Mouse (Mus musculus) forebrain, embryonic 15.5 days (tissue): ENCODE data around the gene Cdc42ep1. TPM values are rescaled to one million over a fixed set of nuclear protein-coding genes. Genes with fewer than 3 reads are reported as not detected.

ENCODE experiments used
- ATAC-seq: fragments of 200-750 bp; cut with Nextera tagmentation; replicated peaks from 2 replicates; pipeline ENCODE4 v1.8.0; 2017; ENCODE audit warnings: mild to moderate bottlenecking, moderate TSS enrichment, moderate library complexity
- H3K27ac ChIP-seq: fragments of 300-500 bp; sonication (generic); replicated peaks from 2 replicates; pipeline ENCODE4 v1.5.1; 2015; ENCODE audit warnings: mild to moderate bottlenecking, inconsistent platforms
- H3K27me3 ChIP-seq: fragments of 300-500 bp; sonication (generic); 2 replicates; pipeline ENCODE4 v1.6.1; 2015; ENCODE audit warnings: inconsistent platforms
- H3K36me3 ChIP-seq: fragments of 300-500 bp; sonication (generic); 2 replicates; pipeline ENCODE4 v1.6.1; 2015; ENCODE audit warnings: mild to moderate bottlenecking, inconsistent platforms
- H3K4me1 ChIP-seq: fragments of 300-500 bp; sonication (generic); 2 replicates; pipeline ENCODE4 v1.6.1; 2015; ENCODE audit warnings: inconsistent platforms
- H3K4me2 ChIP-seq: fragments of 300-500 bp; sonication (generic); replicated peaks from 2 replicates; pipeline ENCODE4 v1.6.1; 2015; ENCODE audit warnings: mild to moderate bottlenecking, inconsistent platforms
- H3K4me3 ChIP-seq: fragments of 300-500 bp; sonication (generic); 2 replicates; pipeline ENCODE4 v1.5.1; 2015; ENCODE audit warnings: mild to moderate bottlenecking, inconsistent platforms
- H3K9ac ChIP-seq: fragments of 300-500 bp; sonication (generic); replicated peaks from 2 replicates; pipeline ENCODE4 v1.6.1; 2015; ENCODE audit warnings: mild to moderate bottlenecking, inconsistent platforms
- H3K9me3 ChIP-seq: fragments of 300-500 bp; sonication (generic); 2 replicates; pipeline ENCODE4 v1.6.1; 2016; ENCODE audit warnings: inconsistent platforms
- WGBS: fragments of 180-500 bp; shearing (Covaris S2); methylation state at CpG from one replicate; pipeline ENCODE4 v1.1.7; 2015; ENCODE audit warnings: mixed read lengths; 5-methylcytosine and 5-hydroxymethylcytosine counted together
- polyA plus RNA-seq: library from polyadenylated mRNA; unstranded; fragments of >200 nt; fragmentation: Nextera tagmentation; extraction: Ambion mirVana; gene quantifications from 2 replicates; pipeline ENCODE4 v1.2.1, GENCODE M21; 2015

Cdc42ep1 gene
- polyA plus RNA-seq, 1 experiment from 2014 or later = 9.0 TPM

- Histone ChIP-seq H3K27me3 (peaks cover 16% of the 10 kb centered on the region), H3K4me2 (no peak overlapping the region), H3K9ac (no peak overlapping the region), H3K4me1 (peaks cover 23% of the 10 kb centered on the region), H3K9me3 (no peaks in the 10 kb centered on the region), H3K36me3 (no peaks in the 10 kb centered on the region), H3K27ac (no peak overlapping the region), H3K4me3 (no peak overlapping the region)
- WGBS = 73% methylated on average over 3 of the region's 3 CpGs
- no peak for ATAC-seq
Observed at GRCm38 (mm10) chr15:78807141-78807540, 35.3 kb upstream of the Cdc42ep1 start.

GRCm38 (mm10) chr15:78808980-78809379 is 33.4 kb upstream of the Cdc42ep1 start:
- 81% methylated on average over 2 of the region's 2 CpGs for WGBS
- H3K4me2 ChIP-seq = no peak overlapping the region
- H3K27ac ChIP-seq = no peak overlapping the region
- H3K36me3 ChIP-seq = no peaks in the 10 kb centered on the region
- ATAC-seq = no peak
- no peaks in the 10 kb centered on the region for H3K27me3 ChIP-seq
- H3K9ac ChIP-seq = no peak overlapping the region
- H3K4me3 ChIP-seq = no peak overlapping the region
- H3K9me3 ChIP-seq = no peaks in the 10 kb centered on the region
- peaks cover 5% of the 10 kb centered on the region; the same call in 1 of the 2 replicates for H3K4me1 ChIP-seq

GRCm38 (mm10) chr15:78809739-78810138 is 32.7 kb upstream of the Cdc42ep1 start:
- Histone ChIP-seq H3K27me3 (no peaks in the 10 kb centered on the region), H3K36me3 (no peaks in the 10 kb centered on the region), H3K4me3 (no peak overlapping the region), H3K9ac (no peak overlapping the region), H3K9me3 (no peaks in the 10 kb centered on the region), H3K4me2 (no peak overlapping the region), H3K27ac (no peak overlapping the region), H3K4me1 (no peaks in the 10 kb centered on the region)
- ATAC-seq = no peak
- 73% methylated on average over 9 of the region's 9 CpGs for WGBS

DNA sequence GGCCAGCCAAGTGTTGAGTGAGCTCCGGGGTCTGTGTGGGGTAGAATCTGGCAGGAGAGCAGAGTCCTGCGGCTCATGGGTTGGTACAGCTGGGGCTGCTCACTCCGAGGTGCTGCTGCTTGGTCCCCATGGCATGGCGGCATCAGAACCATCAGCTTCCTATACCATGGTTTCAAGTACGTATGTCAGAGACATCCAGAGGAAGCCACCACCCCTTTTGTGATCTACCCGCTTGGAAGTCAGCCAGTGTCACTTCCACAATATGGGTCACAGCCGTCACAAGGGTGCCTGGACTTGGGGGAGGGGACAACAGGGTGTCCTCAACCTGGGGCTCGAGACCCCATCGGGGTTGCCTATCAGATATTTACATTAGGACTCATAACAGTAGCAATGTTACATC is 32.3 kb upstream of the Cdc42ep1 start:
- no peak overlapping the region for H3K4me2 ChIP-seq
- H3K4me3 ChIP-seq = no peak overlapping the region
- no peaks in the 10 kb centered on the region for H3K27me3 ChIP-seq
- no peak for ATAC-seq
- no peaks in the 10 kb centered on the region for H3K4me1 ChIP-seq
- no peaks in the 10 kb centered on the region for H3K9me3 ChIP-seq
- no peak overlapping the region for H3K27ac ChIP-seq
- WGBS = 69% methylated on average over 9 of the region's 9 CpGs
- no peaks in the 10 kb centered on the region for H3K36me3 ChIP-seq
- no peak overlapping the region for H3K9ac ChIP-seq

GRCm38 (mm10) chr15:78813603-78814002 is 28.8 kb upstream of the Cdc42ep1 start:
- no peak overlapping the region for H3K27ac ChIP-seq
- H3K36me3 ChIP-seq = no peaks in the 10 kb centered on the region
- ATAC-seq = no peak

GRCm38 (mm10) chr15:78815314-78816073 is 26.9 kb upstream of the Cdc42ep1 start:
- no peaks in the 10 kb centered on the region for H3K4me1 ChIP-seq
- ATAC-seq = no peak
- 52% methylated on average over 11 of the region's 11 CpGs for WGBS
- H3K36me3 ChIP-seq = no peaks in the 10 kb centered on the region
- no peaks in the 10 kb centered on the region for H3K27me3 ChIP-seq
- H3K9me3 ChIP-seq = no peaks in the 10 kb centered on the region
- no peak overlapping the region for H3K4me3 ChIP-seq
- H3K4me2 ChIP-seq = no peak overlapping the region
- no peak overlapping the region for H3K9ac ChIP-seq
- no peak overlapping the region for H3K27ac ChIP-seq

More at GRCm38 (mm10) chr15:78813603-78814002, 28.8 kb upstream of the Cdc42ep1 start:
- Histone ChIP-seq H3K9ac (no peak overlapping the region), H3K4me2 (no peak overlapping the region), H3K4me3 (no peak overlapping the region), H3K4me1 (no peaks in the 10 kb centered on the region), H3K27me3 (no peaks in the 10 kb centered on the region), H3K9me3 (no peaks in the 10 kb centered on the region)
- WGBS = 89% methylated on average over 4 of the region's 4 CpGs

DNA sequence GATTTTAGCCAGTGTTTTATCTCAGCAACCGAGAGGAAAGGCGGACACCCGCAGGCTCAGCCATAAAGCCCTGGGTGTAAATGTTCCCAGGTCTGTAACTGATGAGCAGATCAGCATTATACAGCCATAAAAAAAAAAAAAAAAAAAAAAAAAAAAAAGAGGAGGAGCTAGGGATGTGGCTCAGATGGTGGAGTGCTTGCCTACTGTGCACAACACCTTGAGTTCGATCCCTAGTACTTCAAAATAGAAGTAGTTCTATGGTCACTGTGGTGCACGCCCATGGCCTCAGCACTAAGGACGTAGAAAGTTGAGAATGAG is 26.4 kb upstream of the Cdc42ep1 start:
- H3K27me3 ChIP-seq = no peaks in the 10 kb centered on the region
- H3K4me1 ChIP-seq = no peaks in the 10 kb centered on the region
- H3K4me2 ChIP-seq = no peak overlapping the region
- no peak overlapping the region for H3K27ac ChIP-seq
- 77% methylated on average over 6 of the region's 6 CpGs for WGBS
- no peak for ATAC-seq
- no peak overlapping the region for H3K9ac ChIP-seq
- no peaks in the 10 kb centered on the region for H3K36me3 ChIP-seq
- no peak overlapping the region for H3K4me3 ChIP-seq
- no peaks in the 10 kb centered on the region for H3K9me3 ChIP-seq

DNA sequence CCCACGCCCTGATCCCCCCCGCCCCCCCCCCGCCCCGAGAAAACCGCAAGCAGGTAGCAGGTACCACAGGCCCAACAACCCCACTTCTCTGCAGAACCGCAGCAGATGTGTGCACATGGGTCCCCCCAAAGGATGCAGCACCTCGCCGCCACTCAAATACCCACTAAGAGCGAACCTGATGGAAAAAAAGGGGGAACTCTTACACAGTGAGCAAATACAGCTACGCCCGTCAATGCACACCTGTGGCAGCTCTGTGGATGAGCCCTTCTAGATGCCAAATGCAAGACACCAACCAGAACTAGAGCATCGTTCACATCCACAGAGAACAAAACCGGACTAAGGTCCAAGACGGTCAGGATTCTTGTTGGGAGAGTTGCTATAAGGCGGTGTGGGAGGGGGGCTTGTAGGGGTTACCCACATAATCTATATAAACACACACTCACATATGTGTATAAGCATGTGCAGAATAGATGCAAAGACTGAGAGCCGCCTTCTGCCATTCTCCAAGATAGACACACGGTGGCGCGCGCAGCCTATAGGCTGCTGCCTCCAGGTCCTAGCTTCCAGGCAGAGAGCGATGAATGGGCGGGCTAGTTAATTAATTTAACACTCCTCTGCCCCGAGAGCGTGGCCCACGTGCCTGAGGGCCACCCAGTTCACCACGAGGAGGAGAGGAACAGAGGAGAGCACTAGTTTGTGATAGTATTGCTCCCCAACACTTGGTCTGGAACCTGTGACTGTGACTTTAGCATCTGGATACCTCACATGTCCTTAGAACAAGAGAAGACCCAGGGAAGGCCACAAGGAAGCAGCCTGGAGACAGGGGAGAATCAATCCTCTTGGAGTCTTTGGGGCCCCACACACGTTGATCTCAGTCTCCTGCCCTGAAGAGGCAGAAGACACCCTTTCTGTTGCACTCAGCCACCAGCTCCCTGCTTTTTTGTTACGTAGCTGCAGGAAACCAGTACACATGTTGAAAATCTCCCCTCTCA is 15.9 kb upstream of the Cdc42ep1 start:
- ATAC-seq = peak; percentile 77
- Histone ChIP-seq H3K36me3 (no peaks in the 10 kb centered on the region), H3K9me3 (no peaks in the 10 kb centered on the region), H3K4me2 (no peak overlapping the region), H3K4me1 (peaks cover 10% of the 10 kb centered on the region), H3K27ac (no peak overlapping the region), H3K9ac (no peak overlapping the region), H3K27me3 (peaks cover 15% of the 10 kb centered on the region; the same call in 1 of the 2 replicates), H3K4me3 (no peak overlapping the region)
- WGBS = 22% methylated on average over 28 of the region's 28 CpGs

- WGBS = 17% methylated on average over 5 of the region's 5 CpGs
- no peak for ATAC-seq
- peaks cover 22% of the 10 kb centered on the region for H3K4me1 ChIP-seq
- H3K4me2 ChIP-seq = no peak overlapping the region
- H3K4me3 ChIP-seq = no peak overlapping the region
- H3K9ac ChIP-seq = no peak overlapping the region
- no peaks in the 10 kb centered on the region for H3K9me3 ChIP-seq
- H3K27ac ChIP-seq = no peak overlapping the region
- no peaks in the 10 kb centered on the region for H3K36me3 ChIP-seq
- H3K27me3 ChIP-seq = peaks cover 15% of the 10 kb centered on the region; the same call in 1 of the 2 replicates
Observed at GRCm38 (mm10) chr15:78828315-78828714, 14.1 kb upstream of the Cdc42ep1 start.

GRCm38 (mm10) chr15:78829636-78830035 is 12.8 kb upstream of the Cdc42ep1 start:
- 86% methylated on average over 1 of the region's 1 CpGs for WGBS
- H3K4me1 ChIP-seq = peaks cover 28% of the 10 kb centered on the region
- no peak overlapping the region for H3K4me2 ChIP-seq

GRCm38 (mm10) chr15:78830742-78831719 is 11.4 kb upstream of the Cdc42ep1 start:
- 61% methylated on average over 10 of the region's 10 CpGs for WGBS
- no peak overlapping the region for H3K27ac ChIP-seq
- H3K9me3 ChIP-seq = no peaks in the 10 kb centered on the region
- H3K9ac ChIP-seq = no peak overlapping the region
- H3K27me3 ChIP-seq = 0 out of 2 replicates have a peak, but pooled peaks cover 11% of the 10 kb centered on the region
- H3K4me1 ChIP-seq = peaks cover 34% of the 10 kb centered on the region
- H3K36me3 ChIP-seq = no peaks in the 10 kb centered on the region
- no peak overlapping the region for H3K4me3 ChIP-seq
- H3K4me2 ChIP-seq = no peak overlapping the region
- ATAC-seq = no peak

More at GRCm38 (mm10) chr15:78829636-78830035, 12.8 kb upstream of the Cdc42ep1 start:
- Histone ChIP-seq H3K9me3 (no peaks in the 10 kb centered on the region), H3K36me3 (no peaks in the 10 kb centered on the region), H3K4me3 (no peak overlapping the region), H3K9ac (no peak overlapping the region), H3K27ac (no peak overlapping the region), H3K27me3 (peaks cover 15% of the 10 kb centered on the region; the same call in 1 of the 2 replicates)
- ATAC-seq = no peak
